Mouse (Mus musculus) C2C12 (cell line): Measurements from ENCODE around the gene Mlc1.

Source experiments
- CTCF ChIP-seq: IDR thresholded peaks from one replicate; pipeline ENCODE4 v1.5.1; 2011; ENCODE audit not compliant: control insufficient read depth, insufficient read depth, insufficient read length
- FOSL1 ChIP-seq: IDR thresholded peaks from one replicate; pipeline ENCODE4 v1.8.0; 2011; ENCODE audit warnings: mild to moderate bottlenecking, low read length; ENCODE audit not compliant: poor library complexity, insufficient read depth, severe bottlenecking
- MAX ChIP-seq: IDR thresholded peaks from one replicate; pipeline ENCODE4 v1.6.1; 2011; ENCODE audit warnings: mild to moderate bottlenecking, control low read depth
- MYOD1 ChIP-seq: IDR thresholded peaks from one replicate; pipeline ENCODE4 v1.6.1; 2011; ENCODE audit warnings: low read depth; ENCODE audit not compliant: control insufficient read depth, insufficient read length
- MYOG ChIP-seq: IDR thresholded peaks from one replicate; pipeline ENCODE4 v1.6.1; 2011; ENCODE audit not compliant: control insufficient read depth, insufficient read length; ENCODE audit errors: extremely low read depth
- USF1 ChIP-seq: IDR thresholded peaks from one replicate; pipeline ENCODE4 v1.6.1; 2011; ENCODE audit warnings: low read depth, mild to moderate bottlenecking, control low read depth, moderate library complexity

DNA sequence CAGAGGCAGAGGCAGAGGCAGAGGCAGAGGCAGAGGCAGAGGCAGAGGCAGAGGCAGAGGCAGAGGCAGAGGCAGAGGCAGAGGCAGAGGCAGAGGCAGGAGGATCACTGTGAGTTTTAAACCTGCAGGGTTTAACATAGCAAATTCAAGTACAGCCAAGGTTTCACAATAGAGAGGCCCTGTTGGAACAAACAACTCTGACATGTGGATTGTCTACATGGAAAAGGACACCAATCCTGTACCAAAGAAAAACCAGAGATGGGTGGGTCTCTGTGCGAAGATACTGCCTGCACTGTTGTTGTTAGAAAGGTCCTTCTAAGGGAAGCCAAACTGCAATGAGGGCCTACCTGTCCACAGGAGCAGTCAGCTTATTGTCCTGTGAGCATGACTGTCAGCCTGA, 58.7 kb downstream of the Mlc1 start:
- TF ChIP-seq CTCF (no peak), MAX (no peak), FOSL1 (no peak), MYOG (no peak), USF1 (no peak), MYOD1 (no peak)
